Mouse (Mus musculus): Measurements from ENCODE around the gene Myoc.
"Not testable (repeated sequence)": the region's sequence is repeated elsewhere in the genome, so short reads cannot be mapped to it uniquely, and the experiment has no call there.

Myoc gene

DNA sequence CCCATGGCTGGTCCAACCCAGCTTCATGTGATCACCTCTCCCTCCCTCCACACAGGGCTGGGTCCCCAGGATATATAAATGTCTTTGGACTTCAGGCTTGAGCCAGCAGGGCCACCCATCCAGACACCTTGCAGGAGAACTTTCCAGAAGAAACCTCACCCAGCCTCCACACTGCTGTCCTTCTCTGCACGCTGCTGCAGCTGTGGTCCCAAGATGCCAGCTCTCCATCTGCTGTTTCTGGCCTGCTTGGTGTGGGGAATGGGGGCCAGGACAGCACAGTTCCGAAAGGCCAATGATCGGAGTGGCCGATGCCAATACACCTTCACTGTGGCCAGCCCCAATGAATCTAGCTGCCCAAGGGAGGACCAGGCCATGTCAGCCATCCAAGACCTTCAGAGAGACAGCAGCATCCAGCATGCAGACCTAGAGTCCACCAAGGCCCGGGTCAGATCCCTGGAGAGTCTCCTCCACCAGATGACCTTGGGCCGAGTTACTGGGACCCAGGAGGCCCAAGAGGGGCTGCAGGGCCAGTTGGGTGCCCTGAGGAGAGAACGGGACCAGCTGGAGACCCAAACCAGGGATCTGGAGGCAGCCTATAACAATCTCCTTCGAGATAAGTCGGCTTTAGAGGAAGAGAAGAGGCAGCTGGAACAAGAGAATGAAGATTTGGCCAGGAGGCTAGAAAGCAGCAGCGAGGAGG lies at the start of gene Myoc:
Myoc (plus strand) TSS at position 105 of the 700 bp plus-strand sequence.
- no peak for DNase-seq (ENCODE audit: low spot score in 2 of 2)

- DNase-seq (ENCODE audit: low spot score in 2 of 2): no peak
Measured at GRCm38 (mm10) chr1:162589443-162589842, 49.5 kb upstream of the Myoc start.

DNA sequence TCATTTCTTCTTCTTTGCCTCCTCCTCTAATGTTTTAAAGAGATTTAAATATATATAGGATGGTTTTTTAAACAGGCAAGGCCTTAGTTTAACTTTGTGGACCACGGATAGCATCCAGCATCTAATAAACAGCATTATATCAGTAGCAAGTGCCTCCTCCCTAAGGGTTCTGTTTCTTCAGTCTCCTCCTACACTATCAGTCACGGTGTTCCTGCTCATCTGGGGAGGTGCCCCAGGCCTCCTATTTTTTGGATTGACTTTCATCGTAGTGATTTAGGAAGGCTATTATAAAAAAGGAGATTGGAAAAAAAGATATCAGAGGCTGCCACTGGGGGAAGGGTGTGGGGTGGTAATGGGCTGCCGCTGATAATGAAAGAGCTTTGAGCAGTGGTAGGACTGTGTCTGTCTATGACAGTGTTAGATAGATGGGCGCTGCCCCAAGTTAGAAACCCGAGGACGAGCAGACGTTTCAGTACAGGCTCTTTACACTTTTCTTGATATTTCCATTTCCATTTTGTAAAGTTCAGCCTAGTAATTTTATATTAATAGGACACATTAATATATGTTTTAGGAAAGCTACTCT lies 48.4 kb upstream of the Myoc start:
- DNase-seq (ENCODE audit: low spot score in 2 of 2): no peak

DNA sequence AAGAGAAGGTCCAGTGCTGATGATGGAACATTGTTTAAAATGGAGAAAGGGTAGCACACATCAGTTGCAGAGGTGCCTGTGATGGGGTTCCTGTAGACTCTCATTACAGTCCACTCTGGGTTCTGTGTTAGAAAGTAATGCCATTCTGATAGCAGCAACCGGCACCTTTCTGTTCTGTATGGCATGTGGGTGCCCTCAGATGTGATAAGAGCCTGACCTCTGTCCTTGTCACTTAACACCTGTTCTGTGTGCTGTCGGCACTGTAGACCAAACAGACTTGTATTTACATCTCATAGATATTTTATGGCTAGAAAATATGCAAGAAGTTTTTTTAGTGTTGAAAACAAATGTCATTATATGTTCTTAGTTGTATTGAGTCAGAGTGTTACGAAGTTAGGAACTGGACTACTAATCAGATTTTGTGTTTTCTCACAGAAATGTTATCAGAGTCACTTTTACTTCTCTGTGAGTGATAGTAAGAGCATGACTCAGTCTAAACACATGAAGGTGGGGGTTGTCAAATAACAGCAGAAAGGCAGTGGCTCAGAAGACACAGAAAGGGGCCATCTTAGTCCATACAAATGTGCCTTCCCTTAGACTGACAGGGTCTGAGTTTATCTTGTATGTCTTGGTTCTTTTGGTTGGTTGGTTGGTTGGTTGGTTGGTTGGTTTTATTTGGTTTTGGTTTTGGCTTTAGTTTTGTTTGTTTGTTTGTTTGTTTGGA lies 41.4 kb upstream of the Myoc start:
- no peak for DNase-seq (ENCODE audit: low spot score in 2 of 2)

GRCm38 (mm10) chr1:162599617-162600016 lies 39.3 kb upstream of the Myoc start:
- no peak for DNase-seq (ENCODE audit: low spot score in 2 of 2)

GRCm38 (mm10) chr1:162601288-162601687 lies 37.7 kb upstream of the Myoc start:
- no peak for DNase-seq (ENCODE audit: low spot score in 2 of 2)

DNA sequence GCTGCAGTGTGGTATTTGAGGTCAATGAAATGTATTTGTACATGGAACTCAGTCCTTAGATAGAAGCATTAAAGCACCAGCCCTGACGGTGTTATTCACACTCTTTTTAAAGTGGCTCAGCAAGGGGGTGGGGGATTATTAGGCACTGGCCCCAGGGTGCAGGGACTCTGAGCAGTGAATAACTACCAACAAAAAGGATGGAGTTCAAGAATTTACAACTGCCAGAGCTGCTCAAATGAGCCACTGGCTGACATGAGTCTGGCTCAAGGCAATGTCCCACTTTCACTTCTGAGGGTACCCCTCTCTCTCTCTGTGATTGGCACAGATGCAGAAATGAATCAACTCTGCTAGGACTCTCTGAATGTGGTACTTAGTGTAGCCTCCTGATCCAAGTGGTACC lies 30.8 kb upstream of the Myoc start:
- DNase-seq (ENCODE audit: low spot score in 2 of 2): no peak

GRCm38 (mm10) chr1:162609633-162610250 lies 29.2 kb upstream of the Myoc start:
- no peak for DNase-seq (ENCODE audit: low spot score in 2 of 2)

DNA sequence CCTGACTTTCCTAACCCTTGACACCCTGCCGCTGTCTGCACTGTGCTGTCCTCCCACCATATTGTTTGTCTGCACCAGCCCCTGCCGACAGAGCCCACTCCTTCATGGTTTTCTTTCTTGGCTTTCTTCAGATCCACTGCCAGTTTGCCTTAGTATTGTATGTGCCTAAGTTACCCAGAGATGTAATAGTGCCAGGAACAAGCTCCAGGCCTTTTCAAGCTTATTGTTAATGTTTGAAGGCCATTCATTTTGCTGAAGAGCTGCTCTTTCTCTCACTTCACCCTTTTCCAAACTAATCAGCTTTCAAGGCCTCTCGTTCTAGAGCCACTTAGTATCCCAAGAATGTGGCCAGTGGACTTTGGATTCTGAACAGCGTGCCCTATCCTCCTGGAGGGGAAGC lies 27.8 kb upstream of the Myoc start:
- no peak for DNase-seq (ENCODE audit: low spot score in 2 of 2)

GRCm38 (mm10) chr1:162615511-162615910 lies 23.4 kb upstream of the Myoc start:
- DNase-seq (ENCODE audit: low spot score in 2 of 2): no peak

GRCm38 (mm10) chr1:162620487-162620886 lies 18.5 kb upstream of the Myoc start:
- no peak for DNase-seq (ENCODE audit: low spot score in 2 of 2)

- DNase-seq (ENCODE audit: low spot score in 2 of 2): no peak
Measured at GRCm38 (mm10) chr1:162623895-162624294, 15.1 kb upstream of the Myoc start.

- no peak for DNase-seq (ENCODE audit: low spot score in 2 of 2)
Measured at GRCm38 (mm10) chr1:162625229-162625628, 13.7 kb upstream of the Myoc start.

- DNase-seq (ENCODE audit: low spot score in 2 of 2): not testable (repeated sequence)
Measured at GRCm38 (mm10) chr1:162627821-162628220, 11.1 kb upstream of the Myoc start.

- not testable (repeated sequence) for DNase-seq (ENCODE audit: low spot score in 2 of 2)
Measured at GRCm38 (mm10) chr1:162628326-162628725, 10.6 kb upstream of the Myoc start.

GRCm38 (mm10) chr1:162635291-162635931 lies 3.5 kb upstream of the Myoc start:
- not testable (repeated sequence) for DNase-seq (ENCODE audit: low spot score in 2 of 2)

- DNase-seq (ENCODE audit: low spot score in 2 of 2): no peak
Measured at GRCm38 (mm10) chr1:162636516-162636915, 2.4 kb upstream of the Myoc start.

DNA sequence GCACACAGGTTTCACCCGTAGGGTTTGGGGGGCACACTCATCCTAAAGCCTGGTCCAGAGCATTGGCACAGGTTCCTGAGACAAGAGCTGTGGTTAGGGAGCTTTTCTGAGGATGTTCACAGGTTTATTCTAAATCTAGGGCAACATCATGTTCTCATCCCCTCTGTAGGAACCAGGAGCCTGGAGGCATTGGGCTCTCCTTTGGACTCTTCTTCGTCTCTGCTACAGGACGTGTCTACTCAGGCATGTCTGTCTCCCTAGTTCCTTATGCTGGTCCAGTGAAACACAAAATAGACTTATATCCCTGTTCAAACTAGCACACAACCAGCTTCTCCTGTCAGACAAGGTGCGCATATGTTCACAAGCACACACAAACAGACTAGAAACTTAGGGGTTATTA lies 420 bp upstream of the Myoc start:
- no peak for DNase-seq (ENCODE audit: low spot score in 2 of 2)

DNA sequence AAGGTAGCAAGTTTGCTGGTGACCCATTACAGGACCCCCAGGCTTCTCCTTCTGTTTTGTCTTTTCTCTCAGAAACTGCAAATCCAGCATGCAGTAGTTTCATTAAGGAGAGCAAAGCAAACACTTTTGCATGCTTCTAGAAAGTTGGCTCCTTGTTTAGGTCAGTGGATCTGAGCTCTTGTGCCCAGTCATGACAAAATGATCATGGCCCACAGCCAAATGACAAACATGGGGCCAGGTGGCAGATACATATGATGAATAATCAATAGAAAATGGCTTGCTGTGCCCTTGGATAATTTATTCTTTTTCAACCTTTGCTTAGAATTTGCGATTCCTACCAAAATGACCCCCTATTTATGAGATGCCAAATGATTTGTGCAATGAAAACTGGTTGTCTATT lies 906 bp downstream of the Myoc start:
- DNase-seq (ENCODE audit: low spot score in 2 of 2): no peak

GRCm38 (mm10) chr1:162642591-162642990 lies 3.6 kb downstream of the Myoc start:
- no peak for DNase-seq (ENCODE audit: low spot score in 2 of 2)

DNA sequence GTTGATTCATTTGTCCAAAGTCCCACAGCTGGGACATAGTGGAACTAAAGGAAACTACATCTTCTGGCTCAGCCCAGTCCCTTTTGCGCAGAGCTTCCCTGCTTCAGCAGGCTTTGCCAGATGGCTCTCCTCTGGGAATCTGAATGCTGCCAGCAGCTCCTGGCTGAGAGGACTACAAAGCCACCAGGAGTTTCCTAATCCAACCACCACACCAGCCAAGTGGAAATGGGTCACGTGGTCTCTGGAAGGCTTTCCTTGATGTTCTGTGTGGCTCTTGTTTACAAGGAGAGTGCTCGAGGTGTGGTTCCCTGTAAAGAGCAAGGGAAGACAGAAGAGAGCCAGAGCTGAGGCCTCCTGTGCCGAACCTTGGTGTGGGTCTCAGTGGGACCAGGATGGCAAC lies 4.8 kb downstream of the Myoc start:
- peak in 1 of 2 experiments; percentile 31 for DNase-seq (ENCODE audit: low spot score in 2 of 2)

GRCm38 (mm10) chr1:162646083-162646686 lies 7.2 kb downstream of the Myoc start:
- no peak for DNase-seq (ENCODE audit: low spot score in 2 of 2)

Measured in urinary bladder, postnatal 4 days (tissue).